Mouse (Mus musculus): ENCODE measurements at regions not wholly inside any gene's neighbourhood (a gene's known extent, or its start where the extent isn't known, plus 50 kb on each side); places are given as distances from the start of the nearest gene placed in this dataset.

DNA sequence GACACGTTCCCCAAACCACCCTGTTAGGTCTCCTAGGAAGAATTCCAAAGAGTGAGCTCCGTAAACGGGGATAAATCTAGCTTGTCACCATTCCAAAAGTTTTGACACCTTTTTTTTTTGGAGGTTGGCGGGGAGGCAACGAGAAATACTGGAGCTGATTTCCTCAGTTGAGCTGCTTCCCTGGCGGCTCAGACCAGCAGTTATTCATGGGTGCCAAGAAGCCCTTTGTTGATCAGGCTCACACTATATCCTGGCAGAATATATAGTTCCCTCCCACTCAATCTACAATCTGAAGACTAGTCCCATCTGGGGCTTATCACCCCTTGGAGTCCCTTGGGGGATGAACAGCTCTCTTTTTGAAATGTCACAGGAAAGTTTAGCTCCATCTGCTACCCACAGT lies 77.5 kb upstream of the Tiam2 start:
- no peak for DNase-seq (ENCODE audit: low read depth, low spot score)
- H3K36me3 ChIP-seq (ENCODE audit: control insufficient read depth, insufficient read depth, low read length, poor library complexity, severe bottlenecking) = no peaks in the 10 kb centered on the region
- H3K27me3 ChIP-seq (ENCODE audit: control insufficient read depth, insufficient read depth, low read length, poor library complexity, severe bottlenecking) = no peaks in the 10 kb centered on the region

- no peak for DNase-seq (ENCODE audit: low read depth, low spot score)
- no peaks in the 10 kb centered on the region for H3K36me3 ChIP-seq (ENCODE audit: control insufficient read depth, insufficient read depth, low read length, poor library complexity, severe bottlenecking)
- H3K27me3 ChIP-seq (ENCODE audit: control insufficient read depth, insufficient read depth, low read length, poor library complexity, severe bottlenecking) = no peaks in the 10 kb centered on the region
These were observed 77.1 kb upstream of the Tiam2 start for GRCm38 (mm10) chr17:3249320-3249719.

- DNase-seq (ENCODE audit: low read depth, low spot score) = no peak
- no peaks in the 10 kb centered on the region for H3K27me3 ChIP-seq (ENCODE audit: control insufficient read depth, insufficient read depth, low read length, poor library complexity, severe bottlenecking)
- H3K36me3 ChIP-seq (ENCODE audit: control insufficient read depth, insufficient read depth, low read length, poor library complexity, severe bottlenecking) = no peaks in the 10 kb centered on the region
These were observed 75.2 kb upstream of the Tiam2 start for GRCm38 (mm10) chr17:3251176-3251575.

DNA sequence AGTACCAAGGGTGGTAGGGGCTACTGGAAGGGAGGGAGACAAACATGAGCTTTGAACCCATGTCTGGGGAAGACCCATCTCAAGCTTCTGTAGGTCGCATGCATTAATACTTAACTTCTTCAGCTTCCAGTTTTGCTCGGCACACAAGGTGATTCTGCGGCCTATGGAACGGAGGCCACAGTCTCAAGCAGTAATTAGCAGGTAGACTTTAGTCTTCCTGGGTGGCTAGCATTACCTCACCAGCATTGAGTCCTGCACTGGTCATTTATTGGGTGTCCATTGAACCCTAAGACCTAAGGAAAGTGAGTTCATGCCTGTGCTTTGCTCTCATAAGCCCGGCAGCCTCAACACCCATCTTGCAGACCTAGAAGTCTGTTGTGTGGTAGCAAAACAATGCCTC lies 74.4 kb upstream of the Tiam2 start:
- no peaks in the 10 kb centered on the region for H3K36me3 ChIP-seq (ENCODE audit: control insufficient read depth, insufficient read depth, low read length, poor library complexity, severe bottlenecking)
- DNase-seq (ENCODE audit: low read depth, low spot score) = no peak
- no peaks in the 10 kb centered on the region for H3K27me3 ChIP-seq (ENCODE audit: control insufficient read depth, insufficient read depth, low read length, poor library complexity, severe bottlenecking)

DNA sequence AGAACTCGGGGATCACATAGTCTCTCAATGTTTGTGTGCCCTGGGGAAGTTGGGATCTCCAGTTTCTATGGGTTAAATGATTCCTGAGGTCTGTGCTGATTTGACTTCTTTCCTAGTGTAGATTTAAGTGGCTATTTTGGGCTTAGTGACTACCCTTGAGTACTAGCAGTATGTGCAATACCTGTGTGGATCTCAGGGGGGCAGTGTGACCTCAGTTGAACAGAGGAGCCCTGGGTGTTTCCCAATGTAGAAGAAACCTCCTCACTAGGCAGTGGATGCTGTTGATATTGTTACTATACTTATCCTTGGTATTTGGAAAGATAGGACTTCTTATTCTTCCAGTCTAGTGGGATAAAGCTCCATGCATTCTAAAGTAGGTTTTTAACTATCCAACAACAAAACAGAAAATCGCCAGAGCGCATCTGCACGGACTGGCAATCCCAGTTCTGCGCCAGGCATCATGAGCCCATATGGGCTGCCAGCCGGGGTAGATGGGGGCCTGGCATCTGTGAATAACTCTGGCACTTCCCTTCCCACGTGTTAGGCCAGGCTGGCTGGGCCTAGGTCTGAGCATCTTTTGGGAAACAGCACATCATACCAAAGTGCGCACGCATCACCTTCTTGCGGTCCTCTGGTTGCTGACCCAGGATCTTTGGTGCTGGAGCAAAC lies 72.7 kb upstream of the Tiam2 start:
- H3K27me3 ChIP-seq (ENCODE audit: control insufficient read depth, insufficient read depth, low read length, poor library complexity, severe bottlenecking) = no peaks in the 10 kb centered on the region
- DNase-seq (ENCODE audit: low read depth, low spot score) = peak; percentile 43
- no peaks in the 10 kb centered on the region for H3K36me3 ChIP-seq (ENCODE audit: control insufficient read depth, insufficient read depth, low read length, poor library complexity, severe bottlenecking)

GRCm38 (mm10) chr17:3256765-3257164 lies 69.6 kb upstream of the Tiam2 start:
- no peak for DNase-seq (ENCODE audit: low read depth, low spot score)
- Histone ChIP-seq H3K27me3 (ENCODE audit: control insufficient read depth, insufficient read depth, low read length, poor library complexity, severe bottlenecking) (no peaks in the 10 kb centered on the region), H3K36me3 (ENCODE audit: control insufficient read depth, insufficient read depth, low read length, poor library complexity, severe bottlenecking) (no peaks in the 10 kb centered on the region)

DNA sequence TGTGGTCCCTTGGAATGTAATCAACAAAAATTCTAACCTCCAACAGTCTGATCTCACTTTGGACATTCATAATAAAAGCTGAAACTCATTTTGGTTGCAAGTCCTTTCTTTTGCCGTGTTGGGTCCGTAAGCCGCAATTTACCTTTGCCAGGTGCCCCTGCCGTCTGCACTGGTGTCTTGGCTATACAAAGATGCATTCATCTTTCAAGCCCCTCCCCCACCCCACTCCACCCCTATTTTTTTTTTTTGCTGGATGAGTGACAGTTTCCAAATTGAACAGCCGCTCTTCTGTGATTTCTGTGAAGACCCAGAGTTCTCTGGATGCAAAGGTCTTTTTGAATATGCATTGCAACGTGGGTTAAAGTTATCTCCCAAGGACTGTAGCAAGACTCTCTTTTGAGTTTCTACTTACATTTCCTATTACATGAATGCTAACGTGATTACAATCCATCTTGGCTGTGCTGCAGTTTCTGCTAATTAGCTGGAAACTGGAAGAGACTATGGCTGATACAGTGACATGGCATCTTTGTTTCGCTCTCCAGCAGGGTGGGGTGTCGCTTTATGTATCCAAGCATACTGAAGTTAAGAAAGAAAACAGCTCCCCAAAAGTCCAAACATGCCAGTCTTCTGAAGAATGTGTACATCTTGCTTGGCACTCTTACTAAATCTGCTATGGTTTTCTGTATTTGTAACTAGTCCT lies 67.4 kb upstream of the Tiam2 start:
- Histone ChIP-seq H3K36me3 (ENCODE audit: control insufficient read depth, insufficient read depth, low read length, poor library complexity, severe bottlenecking) (no peaks in the 10 kb centered on the region), H3K27me3 (ENCODE audit: control insufficient read depth, insufficient read depth, low read length, poor library complexity, severe bottlenecking) (no peaks in the 10 kb centered on the region)
- no peak for DNase-seq (ENCODE audit: low read depth, low spot score)

DNA sequence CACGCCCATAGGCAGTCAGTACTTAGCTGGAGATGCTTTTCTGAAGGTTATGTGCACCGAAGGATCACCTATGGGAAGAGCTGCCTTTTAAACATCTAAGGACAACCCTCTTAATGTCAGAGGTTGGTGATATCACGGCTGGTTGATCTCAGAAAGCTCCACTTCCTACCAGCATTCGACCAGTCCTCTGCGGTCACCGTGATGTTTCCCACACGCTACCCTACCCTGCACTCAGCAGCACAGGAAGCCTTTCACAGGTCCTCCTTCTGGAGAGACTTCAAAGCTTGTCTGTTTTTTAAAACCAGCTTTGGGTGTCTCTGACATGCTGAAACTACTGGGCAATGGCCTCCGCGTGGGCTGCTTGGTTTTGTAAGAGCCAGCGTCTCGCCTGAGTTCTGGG lies 65.6 kb upstream of the Tiam2 start:
- H3K27me3 ChIP-seq (ENCODE audit: control insufficient read depth, insufficient read depth, low read length, poor library complexity, severe bottlenecking) = no peaks in the 10 kb centered on the region
- no peak for DNase-seq (ENCODE audit: low read depth, low spot score)
- H3K36me3 ChIP-seq (ENCODE audit: control insufficient read depth, insufficient read depth, low read length, poor library complexity, severe bottlenecking) = no peaks in the 10 kb centered on the region

GRCm38 (mm10) chr17:3273108-3274091 lies 53.0 kb upstream of the Tiam2 start:
- peak; percentile 72 for DNase-seq (ENCODE audit: low read depth, low spot score)
- Histone ChIP-seq H3K36me3 (ENCODE audit: control insufficient read depth, insufficient read depth, low read length, poor library complexity, severe bottlenecking) (no peaks in the 10 kb centered on the region), H3K27me3 (ENCODE audit: control insufficient read depth, insufficient read depth, low read length, poor library complexity, severe bottlenecking) (no peaks in the 10 kb centered on the region)

- no peak for DNase-seq (ENCODE audit: low read depth, low spot score)
- H3K27me3 ChIP-seq (ENCODE audit: control insufficient read depth, insufficient read depth, low read length, poor library complexity, severe bottlenecking) = no peaks in the 10 kb centered on the region
- H3K36me3 ChIP-seq (ENCODE audit: control insufficient read depth, insufficient read depth, low read length, poor library complexity, severe bottlenecking) = no peaks in the 10 kb centered on the region
These were observed 51.7 kb upstream of the Tiam2 start for GRCm38 (mm10) chr17:3274449-3275285.
